In genomic region chr2:170070641-170071241, GRCm38 (mm10) we compare ENCODE assay signal across 8 mouse cellular contexts.
DNase-seq lines count a peak whose midpoint lies in the region; ATAC-seq and TF ChIP-seq lines count a peak whose summit lies in the region.

No protein-coding gene starts in this region.

- no peaks in the 10 kb centered on the region for H3K9me3 ChIP-seq in lung, postnatal 0 days (ENCODE audit: low read length)
- H3K9me3 ChIP-seq in stomach, postnatal 0 days (ENCODE audit: control insufficient read depth, low read length), result 0 out of 2 replicates have a peak, but pooled peaks cover 3% of the 10 kb centered on the region

- H3K27ac ChIP-seq in lung, postnatal 0 days (ENCODE audit: low read length), result no peak overlapping the region
- H3K27ac ChIP-seq in stomach, postnatal 0 days (replicated peaks), result peak overlapping the region; percentile 69

- no peak overlapping the region for H3K4me3 ChIP-seq in lung, postnatal 0 days (ENCODE audit: low read depth, low read length)
- H3K4me3 ChIP-seq in stomach, postnatal 0 days (ENCODE audit: low read depth, low read length), result peak overlapping the region; percentile 20

- H3K36me3 ChIP-seq in lung, postnatal 0 days (ENCODE audit: insufficient read depth, low read length), result no peaks in the 10 kb centered on the region
- H3K36me3 ChIP-seq in stomach, postnatal 0 days (ENCODE audit: control insufficient read depth, insufficient read depth, low read length), result no peaks in the 10 kb centered on the region

- TF ChIP-seq EP300 in lung, postnatal 0 days (IDR thresholded peaks at IDR 0.05), result no peak
- TF ChIP-seq EP300 in stomach, postnatal 0 days (optimal IDR thresholded peaks at IDR 0.05), result no peak

- H3K4me1 ChIP-seq in lung, postnatal 0 days (ENCODE audit: insufficient read depth, low read depth, low read length), result no peaks in the 10 kb centered on the region
- no peaks in the 10 kb centered on the region for H3K4me1 ChIP-seq in stomach, postnatal 0 days (replicated peaks; ENCODE audit: control insufficient read depth, insufficient read depth)

- H3K4me2 ChIP-seq in lung, postnatal 0 days (replicated peaks; ENCODE audit: low read depth, low read length), result peak overlapping the region; percentile 37
- peak overlapping the region; percentile 45 for H3K4me2 ChIP-seq in stomach, postnatal 0 days (replicated peaks; ENCODE audit: low read depth)

- no peak overlapping the region for H3K9ac ChIP-seq in lung, postnatal 0 days (replicated peaks; ENCODE audit: low read depth)
- H3K9ac ChIP-seq in stomach, postnatal 0 days (ENCODE audit: low read length), result no peak overlapping the region

- 27% methylated on average over 15 of the region's 15 CpGs for WGBS in lung, postnatal 0 days
- WGBS in stomach, postnatal 0 days, result 19% methylated on average over 15 of the region's 15 CpGs

- DNase-seq in lung, postnatal 0 days (ENCODE audit: low spot score), result peak; percentile 21
- DNase-seq in lung, postnatal 25 days (ENCODE audit: low spot score), result no peak
- peak; percentile 84 for DNase-seq in forelimb bud, embryonic 11.5 days (ENCODE audit: low read depth, low spot score)
- peak; percentile 61 for DNase-seq in kidney, postnatal 10 days
- peak; percentile 27 for DNase-seq in stomach, postnatal 0 days (ENCODE audit: low spot score)
- no peak for DNase-seq in Muller cell, postnatal 12 days (ENCODE audit: inconsistent ontology term)
- DNase-seq in cerebellum, adult 9-11 months, result no peak
- no peak for DNase-seq in retina, embryonic 14.5 days (ENCODE audit: low spot score)

- ATAC-seq in lung, postnatal 0 days, result peak; percentile 49
- peak; percentile 60; the same call in 1 of the 2 replicates for ATAC-seq in stomach, postnatal 0 days (ENCODE audit: low FRiP score, low TSS enrichment)

- no peak for TF ChIP-seq CTCF in lung, postnatal 0 days (IDR thresholded peaks at IDR 0.05)
- no peak for TF ChIP-seq CTCF in stomach, postnatal 0 days (IDR thresholded peaks at IDR 0.05; ENCODE audit: low read depth)

- H3K27me3 ChIP-seq in lung, postnatal 0 days (replicated peaks; ENCODE audit: insufficient read depth, low read length), result no peaks in the 10 kb centered on the region
- H3K27me3 ChIP-seq in stomach, postnatal 0 days (ENCODE audit: control insufficient read depth, insufficient read depth, low read length), result no peaks in the 10 kb centered on the region

Comparison
In these comparisons a context has a peak if more than half of its experiments do, and no peak if none do; other contexts are left out.
1. DNase-seq: peak in lung, postnatal 0 days (single experiment), forelimb bud, embryonic 11.5 days (single experiment), kidney, postnatal 10 days (single experiment) and stomach, postnatal 0 days (single experiment); none in lung, postnatal 25 days (single experiment), Muller cell, postnatal 12 days (single experiment), cerebellum, adult 9-11 months (single experiment) and retina, embryonic 14.5 days (single experiment).